Mouse (Mus musculus) ES-E14 (cell line): ENCODE measurements at regions not wholly inside any gene's neighbourhood (a gene's known extent, or its start where the extent isn't known, plus 50 kb on each side); places are given as distances from the start of the nearest gene placed in this dataset.

Source experiments
- CHD2 ChIP-seq: IDR thresholded peaks from 2 replicates; pipeline ENCODE4 v1.6.1; 2014; ENCODE audit warnings: mild to moderate bottlenecking, low read depth, low read length, inconsistent platforms
- HCFC1 ChIP-seq: IDR thresholded peaks from 2 replicates; pipeline ENCODE4 v1.6.1; 2012; ENCODE audit warnings: low read length, inconsistent platforms, borderline replicate concordance; ENCODE audit not compliant: insufficient read depth
- MAFK ChIP-seq: IDR thresholded peaks from 2 replicates; pipeline ENCODE4 v1.6.1; 2014; ENCODE audit warnings: mild to moderate bottlenecking, low read depth, low read length, inconsistent platforms; ENCODE audit not compliant: insufficient read depth
- ZC3H11A ChIP-seq: IDR thresholded peaks from 2 replicates; pipeline ENCODE4 v1.6.1; 2012; ENCODE audit warnings: low read depth, mild to moderate bottlenecking, inconsistent platforms, low read length, borderline replicate concordance

DNA sequence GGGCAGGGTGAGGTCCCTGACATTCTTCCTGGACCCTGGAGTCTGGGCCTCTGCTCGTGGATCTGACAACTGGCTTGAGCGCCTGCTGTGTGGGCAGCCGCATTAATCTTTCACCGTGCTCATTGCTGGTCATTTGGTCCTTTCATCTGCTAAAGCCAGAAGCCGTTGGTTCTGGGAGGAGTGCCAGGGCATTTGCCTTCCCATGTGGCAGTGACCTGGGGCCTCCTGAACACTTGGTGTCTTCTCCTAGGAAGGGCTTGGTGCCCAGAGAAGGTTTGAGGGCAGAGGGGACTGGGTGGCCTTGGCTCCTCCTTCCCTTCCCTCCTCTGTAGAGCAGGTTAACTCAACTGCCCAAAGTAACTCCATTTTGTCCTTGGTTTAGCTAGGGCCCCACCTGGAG lies 79.7 kb upstream of the Adra2c start:
- TF ChIP-seq CHD2, result no peak
- TF ChIP-seq ZC3H11A, result no peak
- no peak for TF ChIP-seq HCFC1
- no peak for TF ChIP-seq MAFK
